Mouse (Mus musculus) hindbrain, embryonic 16.5 days (tissue): Measurements from ENCODE around the gene 2210011C24Rik. TPM values are rescaled to one million over a fixed set of nuclear protein-coding genes. Genes with fewer than 3 reads are reported as not detected.
"Not testable (repeated sequence)": the region's sequence is repeated elsewhere in the genome, so short reads cannot be mapped to it uniquely, and the experiment has no call there.

Source experiments
- ATAC-seq: fragments of 200-750 bp; cut with Nextera tagmentation; 2 replicates; pipeline ENCODE4 v1.8.0; 2017; ENCODE audit warnings: moderate TSS enrichment, moderate library complexity
- H3K27ac ChIP-seq: fragments of 300-500 bp; sonication (generic); 2 replicates; pipeline ENCODE4 v1.5.1; 2014; ENCODE audit warnings: low read depth, mild to moderate bottlenecking, control low read depth, low read length, moderate library complexity
- H3K27me3 ChIP-seq: fragments of 300-500 bp; sonication (generic); replicated peaks from 2 replicates; pipeline ENCODE4 v1.6.1; 2014; ENCODE audit warnings: low read length; ENCODE audit not compliant: control insufficient read depth, insufficient read depth
- H3K36me3 ChIP-seq: fragments of 300-500 bp; sonication (generic); 2 replicates; pipeline ENCODE4 v1.6.1; 2014; ENCODE audit warnings: mild to moderate bottlenecking, low read length, moderate library complexity, mixed read lengths; ENCODE audit not compliant: control insufficient read depth, insufficient read depth
- H3K4me1 ChIP-seq: fragments of 300-500 bp; sonication (generic); 2 replicates; pipeline ENCODE4 v1.6.1; 2014; ENCODE audit warnings: low read depth, low read length; ENCODE audit not compliant: control insufficient read depth, insufficient read depth
- H3K4me2 ChIP-seq: fragments of 300-500 bp; sonication (generic); 2 replicates; pipeline ENCODE4 v1.6.1; 2014; ENCODE audit warnings: mild to moderate bottlenecking, low read length, control low read depth, moderate library complexity
- H3K4me3 ChIP-seq: fragments of 300-500 bp; sonication (generic); 2 replicates; pipeline ENCODE4 v1.5.1; 2014; ENCODE audit warnings: mild to moderate bottlenecking, low read length, control low read depth, moderate library complexity
- H3K9ac ChIP-seq: fragments of 300-500 bp; sonication (generic); 2 replicates; pipeline ENCODE4 v1.6.1; 2014; ENCODE audit warnings: low read depth, mild to moderate bottlenecking, control low read depth, low read length, moderate library complexity
- H3K9me3 ChIP-seq: fragments of 300-500 bp; sonication (generic); 2 replicates; pipeline ENCODE4 v1.6.1; 2014; ENCODE audit warnings: mild to moderate bottlenecking, low read length, moderate library complexity; ENCODE audit not compliant: control insufficient read depth
- WGBS: fragments of 180-500 bp; shearing (Covaris S2); extraction: QIAGEN DNeasy Blood & Tissue Kit; methylation state at CpG from one replicate; pipeline ENCODE4 v1.1.7; 2014; 5-methylcytosine and 5-hydroxymethylcytosine counted together
- polyA plus RNA-seq: library from polyadenylated mRNA; unstranded; fragments of >200 nt; fragmentation: Nextera tagmentation; extraction: Ambion mirVana; gene quantifications from 2 replicates; pipeline ENCODE4 v1.2.1, GENCODE M21; 2015

2210011C24Rik gene
- polyA plus RNA-seq, 1 experiment from 2014 or later: 1.1 TPM

GRCm38 (mm10) chr8:84009876-84010275 lies 2.1 kb downstream of the 2210011C24Rik start:
- peak; percentile 35; the same call in 1 of the 2 replicates for ATAC-seq
- H3K36me3 ChIP-seq: no peaks in the 10 kb centered on the region
- H3K9ac ChIP-seq: no peak overlapping the region
- peaks cover 27% of the 10 kb centered on the region for H3K27me3 ChIP-seq
- H3K9me3 ChIP-seq: no peaks in the 10 kb centered on the region
- no peak overlapping the region for H3K27ac ChIP-seq
- H3K4me1 ChIP-seq: peaks cover 25% of the 10 kb centered on the region
- 2% methylated on average over 11 of the region's 11 CpGs for WGBS
- no peak overlapping the region for H3K4me3 ChIP-seq
- H3K4me2 ChIP-seq: no peak overlapping the region; the same call in 1 of the 2 replicates

- no peak overlapping the region for H3K27ac ChIP-seq
- H3K4me2 ChIP-seq: no peak overlapping the region
- no peak for ATAC-seq
- peaks cover 24% of the 10 kb centered on the region for H3K27me3 ChIP-seq
- no peaks in the 10 kb centered on the region for H3K9me3 ChIP-seq
- no peaks in the 10 kb centered on the region for H3K36me3 ChIP-seq
- H3K4me1 ChIP-seq: peaks cover 34% of the 10 kb centered on the region
- no peak overlapping the region for H3K9ac ChIP-seq
- 23% methylated on average over 7 of the region's 7 CpGs for WGBS
- no peak overlapping the region for H3K4me3 ChIP-seq
These were observed 3.6 kb downstream of the 2210011C24Rik start for GRCm38 (mm10) chr8:84008362-84008761.

GRCm38 (mm10) chr8:84005502-84005901 lies 6.5 kb downstream of the 2210011C24Rik start:
- H3K4me3 ChIP-seq, H3K27ac ChIP-seq, H3K27me3 ChIP-seq, H3K36me3 ChIP-seq, H3K4me2 ChIP-seq, ATAC-seq, H3K9ac ChIP-seq, H3K9me3 ChIP-seq: not testable (repeated sequence)
- H3K4me1 ChIP-seq: peaks cover 18% of the 10 kb centered on the region
- WGBS: 96% methylated on average over 7 of the region's 7 CpGs

- H3K9me3 ChIP-seq: no peaks in the 10 kb centered on the region
- peak overlapping the region; percentile 52; the same call in 1 of the 2 replicates for H3K27ac ChIP-seq
- ATAC-seq: peak; percentile 84
- H3K36me3 ChIP-seq: no peaks in the 10 kb centered on the region; the same call in 1 of the 2 replicates
- no peaks in the 10 kb centered on the region; the same call in 1 of the 2 replicates for H3K27me3 ChIP-seq
- H3K4me3 ChIP-seq: peak overlapping the region; percentile 56
- H3K9ac ChIP-seq: peak overlapping the region; percentile 76
- H3K4me1 ChIP-seq: peaks cover 16% of the 10 kb centered on the region
- WGBS: under 1% methylated on average over 30 of the region's 30 CpGs
- H3K4me2 ChIP-seq: peak overlapping the region; percentile 83
These were observed 7.3 kb downstream of the 2210011C24Rik start for GRCm38 (mm10) chr8:84004533-84005201.

GRCm38 (mm10) chr8:84003612-84004246 lies 8.2 kb downstream of the 2210011C24Rik start:
- no peaks in the 10 kb centered on the region; the same call in 1 of the 2 replicates for H3K27me3 ChIP-seq
- WGBS: 77% methylated on average over 6 of the region's 6 CpGs
- H3K9ac ChIP-seq: peak overlapping the region; percentile 76
- peak overlapping the region; percentile 56 for H3K4me3 ChIP-seq
- no peaks in the 10 kb centered on the region for H3K9me3 ChIP-seq
- no peak for ATAC-seq
- peaks cover 26% of the 10 kb centered on the region for H3K4me1 ChIP-seq
- peak overlapping the region; percentile 83 for H3K4me2 ChIP-seq
- H3K27ac ChIP-seq: no peak overlapping the region
- no peaks in the 10 kb centered on the region; the same call in 1 of the 2 replicates for H3K36me3 ChIP-seq

GRCm38 (mm10) chr8:84002957-84003611 lies 8.9 kb downstream of the 2210011C24Rik start:
- no peak for ATAC-seq
- no peaks in the 10 kb centered on the region; the same call in 1 of the 2 replicates for H3K36me3 ChIP-seq
- 50% methylated on average over 12 of the region's 12 CpGs for WGBS

GRCm38 (mm10) chr8:84001281-84002000 lies 10.5 kb downstream of the 2210011C24Rik start, which contains the start of gene 1700067K01Rik:
TSS of gene 1700067K01Rik (plus strand) at chr8:84001502.
- Histone ChIP-seq H3K4me2 (peak within 1 kb of the TSS; percentile 22; the same call in 1 of the 2 replicates), H3K27ac (no peak within 1 kb of the TSS), H3K27me3 (no peaks in the 10 kb centered on the region; the same call in 1 of the 2 replicates), H3K4me1 (peaks cover 29% of the 10 kb centered on the region), H3K4me3 (no peak within 1 kb of the TSS), H3K9me3 (no peaks in the 10 kb centered on the region), H3K36me3 (no peaks in the 10 kb centered on the region; the same call in 1 of the 2 replicates), H3K9ac (0 out of 2 replicates have a peak within 1 kb of the TSS, but pooled peaks have one; percentile 4)
- no peak for ATAC-seq
- WGBS: 21% methylated on average over 60 of the region's 61 CpGs

More at GRCm38 (mm10) chr8:84002957-84003611, 8.9 kb downstream of the 2210011C24Rik start:
- Histone ChIP-seq H3K4me3 (no peak overlapping the region), H3K9me3 (no peaks in the 10 kb centered on the region), H3K4me2 (no peak overlapping the region), H3K4me1 (peaks cover 27% of the 10 kb centered on the region), H3K9ac (no peak overlapping the region), H3K27me3 (no peaks in the 10 kb centered on the region; the same call in 1 of the 2 replicates), H3K27ac (no peak overlapping the region)

GRCm38 (mm10) chr8:83999825-84000224 lies 12.1 kb downstream of the 2210011C24Rik start:
- no peaks in the 10 kb centered on the region; the same call in 1 of the 2 replicates for H3K36me3 ChIP-seq
- H3K4me2 ChIP-seq: no peak overlapping the region
- no peak overlapping the region for H3K9ac ChIP-seq
- H3K4me1 ChIP-seq: peaks cover 28% of the 10 kb centered on the region
- 94% methylated on average over 2 of the region's 2 CpGs for WGBS
- H3K27ac ChIP-seq: no peak overlapping the region
- H3K4me3 ChIP-seq: no peak overlapping the region
- H3K27me3 ChIP-seq: no peaks in the 10 kb centered on the region; the same call in 1 of the 2 replicates
- H3K9me3 ChIP-seq: no peaks in the 10 kb centered on the region
- no peak for ATAC-seq
